Comparison of ENCODE assay signal across 10 mouse cellular contexts in the genomic region with DNA sequence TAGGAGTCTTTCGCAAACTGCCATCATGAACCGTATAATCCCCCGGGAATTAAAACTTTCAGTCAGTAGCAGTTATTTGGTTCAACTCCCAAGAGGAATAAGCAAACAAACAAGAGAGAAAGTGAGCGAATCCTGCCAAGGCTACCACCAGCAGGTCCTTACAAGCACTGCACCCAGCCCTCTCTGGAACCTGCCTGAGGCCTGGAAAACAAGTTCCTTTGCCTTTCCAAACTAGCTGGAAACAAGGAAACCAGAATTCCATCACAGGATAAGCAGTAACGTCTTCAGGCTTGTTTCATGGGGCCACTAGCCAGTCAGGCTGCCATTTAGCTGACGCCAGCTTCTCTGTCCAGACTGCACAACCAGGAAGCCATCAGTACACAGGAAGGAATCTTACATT. TPM values are rescaled to one million over a fixed set of nuclear protein-coding genes. Genes with fewer than 3 reads are reported as not detected.
DNase-seq lines count a peak whose midpoint lies in the region; ATAC-seq and TF ChIP-seq lines count a peak whose summit lies in the region.
"Had no signal": no experiment of that assay in that cellular context is flagged by ENCODE, and none has a peak within 500 bp of the region (broad histone marks: within the 10 kb centered on the region; RNA-seq: fewer than 3 reads in every experiment).

No protein-coding gene starts in this region.

- no peak for TF ChIP-seq EP300 in heart, adult 2 months (IDR thresholded peaks at IDR 0.05; ENCODE audit: insufficient read depth, low read depth, low read length)

- H3K9me3 ChIP-seq in kidney, embryonic 16.5 days (ENCODE audit: low read length), result no peaks in the 10 kb centered on the region
- H3K9me3 ChIP-seq in forebrain, embryonic 10.5 days, result no peaks in the 10 kb centered on the region
- H3K9me3 ChIP-seq: embryonic facial prominence, embryonic 12.5 days had no signal

- WGBS in heart, adult 2 months, result 40% methylated on average over 6 of the region's 6 CpGs
- 73% methylated on average over 6 of the region's 6 CpGs for WGBS in kidney, embryonic 16.5 days
- 81% methylated on average over 6 of the region's 6 CpGs for WGBS in forebrain, embryonic 10.5 days

- H3K4me1 ChIP-seq in heart, adult 2 months (ENCODE audit: control insufficient read depth, insufficient read depth, low read length), result peaks cover 19% of the 10 kb centered on the region
- no peaks in the 10 kb centered on the region for H3K4me1 ChIP-seq in kidney, embryonic 16.5 days (ENCODE audit: insufficient read depth, low read length)
- H3K4me1 ChIP-seq in forebrain, embryonic 10.5 days, result peaks cover 5% of the 10 kb centered on the region
- H3K4me1 ChIP-seq: embryonic facial prominence, embryonic 12.5 days had no signal

- no peak overlapping the region for H3K4me3 ChIP-seq in heart, adult 2 months
- H3K4me3 ChIP-seq in kidney, embryonic 16.5 days (ENCODE audit: low read length), result no peak overlapping the region
- no peak overlapping the region for H3K4me3 ChIP-seq in forebrain, embryonic 10.5 days
- H3K4me3 ChIP-seq: embryonic facial prominence, embryonic 12.5 days had no signal

- ATAC-seq in kidney, embryonic 16.5 days (ENCODE audit: low FRiP score, low TSS enrichment), result no peak
- ATAC-seq in erythroid progenitor cell, adult 5-6 weeks (replicated peaks; ENCODE audit: low FRiP score, poor library complexity, severe bottlenecking), result no peak

- peaks cover 5% of the 10 kb centered on the region for H3K79me2 ChIP-seq in heart, adult 2 months (replicated peaks; ENCODE audit: control insufficient read depth, insufficient read depth, low read length)

- H3K4me2 ChIP-seq in kidney, embryonic 16.5 days (replicated peaks; ENCODE audit: low read depth, low read length), result no peak overlapping the region
- H3K4me2 ChIP-seq: embryonic facial prominence, embryonic 12.5 days had no signal

- DNase-seq in gastrocnemius, adult 18-20 months (ENCODE audit: low spot score), result peak; percentile 24
- no peak for DNase-seq in gastrocnemius, adult 8-10 months (ENCODE audit: low spot score in 2 of 2)
- DNase-seq in Muller cell, postnatal 12 days (ENCODE audit: inconsistent ontology term), result peak; percentile 31
- peak in 1 of 2 experiments; percentile 37 for DNase-seq in heart, adult 2 months
- no peak for DNase-seq in spleen, postnatal 36 days (ENCODE audit: low spot score in 2 of 2)
- no peak for DNase-seq in forebrain, embryonic 10.5 days (ENCODE audit: extremely low spot score, low spot score)
- DNase-seq: gastrocnemius, postnatal 36 days had no signal

- H3K36me3 ChIP-seq in heart, adult 2 months (ENCODE audit: control insufficient read depth, insufficient read depth, low read length), result peaks cover 5% of the 10 kb centered on the region
- no peaks in the 10 kb centered on the region for H3K36me3 ChIP-seq in kidney, embryonic 16.5 days (ENCODE audit: insufficient read depth, low read length)
- H3K36me3 ChIP-seq in forebrain, embryonic 10.5 days (replicated peaks), result no peaks in the 10 kb centered on the region
- H3K36me3 ChIP-seq: embryonic facial prominence, embryonic 12.5 days had no signal

- peak; percentile 61 for TF ChIP-seq CTCF in heart, adult 2 months (IDR thresholded peaks at IDR 0.05)

- TF ChIP-seq POLR2A in heart, adult 2 months (IDR thresholded peaks at IDR 0.05; ENCODE audit: insufficient read depth, low read depth, low read length), result no peak

- no peak overlapping the region for H3K9ac ChIP-seq in heart, adult 2 months (ENCODE audit: low read depth, low read length)
- no peak overlapping the region for H3K9ac ChIP-seq in kidney, embryonic 16.5 days (replicated peaks; ENCODE audit: low read length)
- H3K9ac ChIP-seq: embryonic facial prominence, embryonic 12.5 days had no signal

- H3K27me3 ChIP-seq in heart, adult 2 months (ENCODE audit: control insufficient read depth, insufficient read depth, low read length), result no peaks in the 10 kb centered on the region
- H3K27me3 ChIP-seq in kidney, embryonic 16.5 days (ENCODE audit: insufficient read depth, low read length), result no peaks in the 10 kb centered on the region
- H3K27me3 ChIP-seq in forebrain, embryonic 10.5 days (ENCODE audit: poor library complexity, severe bottlenecking), result no peaks in the 10 kb centered on the region
- H3K27me3 ChIP-seq: embryonic facial prominence, embryonic 12.5 days had no signal

- intact Hi-C loops in heart, adult 2 months (cut with DNase I), result no loop called here

- peak overlapping the region; percentile 38 for H3K27ac ChIP-seq in heart, adult 2 months
- 0 out of 2 replicates have a peak overlapping the region, but pooled peaks have one; percentile 15 for H3K27ac ChIP-seq in kidney, embryonic 16.5 days (ENCODE audit: low read length)
- H3K27ac ChIP-seq in forebrain, embryonic 10.5 days, result no peak overlapping the region
- H3K27ac ChIP-seq: embryonic facial prominence, embryonic 12.5 days had no signal

RNA-seq across cellular contexts. Expression of gene Adarb1, which starts 37.4 kb away (rescaled TPM):
- 1 to 10 TPM; 5.5 to 5.8 TPM for total RNA-seq in gastrocnemius, adult 18-20 months (2021)
- 1 to 10 TPM; 3.1 to 7.2 (median 6.2) TPM for total RNA-seq in gastrocnemius, adult 8-10 months (2022)
- total RNA-seq in heart, adult 2 months (2021), result 10 to 100 TPM; 17.1 to 17.2 TPM
- polyA plus RNA-seq in heart, adult 2 months (2012; rRNA removed), result 11.4 and 17.2 TPM in 2 replicates
- polyA plus RNA-seq in kidney, embryonic 16.5 days (2015; fragmentation: Nextera tagmentation; extraction: Ambion mirVana), result 7.9 and 8.7 TPM in 2 replicates
- 6.3 and 7.1 TPM in 2 replicates for polyA plus RNA-seq in forebrain, embryonic 10.5 days (2016; fragmentation: Nextera tagmentation; extraction: Ambion mirVana)
- total RNA-seq in erythroid progenitor cell, adult 5-6 weeks (2015; ENCODE audit: low replicate concordance), result not detected in 2 replicates
- total RNA-seq in erythroid progenitor cell, adult 5-6 weeks (2017; ENCODE audit: low replicate concordance), result not detected in 2 replicates

Comparison
In these comparisons a context has a peak if more than half of its experiments do, and no peak if none do; other contexts are left out.
1. DNase-seq: peak in gastrocnemius, adult 18-20 months (single experiment) and Muller cell, postnatal 12 days (single experiment); none in gastrocnemius, adult 8-10 months (0 of 2), spleen, postnatal 36 days (0 of 2) and forebrain, embryonic 10.5 days (single experiment).
2. RNA of gene Adarb1, which starts 37.4 kb away (total RNA-seq): 17.1 to 17.2 TPM in heart, adult 2 months, 3.1 to 7.2 TPM in gastrocnemius, adult 8-10 months and 5.5 to 5.8 TPM in gastrocnemius, adult 18-20 months; not detected in erythroid progenitor cell, adult 5-6 weeks; every median in the first group is over 4 times any median in the second.